Mouse (Mus musculus) c-Kit-negative CD71-positive TER-119-positive erythroid progenitor cells, embryonic 14.5 days (primary cell): ENCODE data around the gene Eef2.
"Not testable (repeated sequence)": the region's sequence is repeated elsewhere in the genome, so short reads cannot be mapped to it uniquely, and the experiment has no call there.

Experiments
- DNase-seq: peaks from one replicate; pipeline ENCODE4 v3.0.0-alpha.2; 2013; ENCODE audit warnings: low read depth, low spot score

Eef2 gene

DNA sequence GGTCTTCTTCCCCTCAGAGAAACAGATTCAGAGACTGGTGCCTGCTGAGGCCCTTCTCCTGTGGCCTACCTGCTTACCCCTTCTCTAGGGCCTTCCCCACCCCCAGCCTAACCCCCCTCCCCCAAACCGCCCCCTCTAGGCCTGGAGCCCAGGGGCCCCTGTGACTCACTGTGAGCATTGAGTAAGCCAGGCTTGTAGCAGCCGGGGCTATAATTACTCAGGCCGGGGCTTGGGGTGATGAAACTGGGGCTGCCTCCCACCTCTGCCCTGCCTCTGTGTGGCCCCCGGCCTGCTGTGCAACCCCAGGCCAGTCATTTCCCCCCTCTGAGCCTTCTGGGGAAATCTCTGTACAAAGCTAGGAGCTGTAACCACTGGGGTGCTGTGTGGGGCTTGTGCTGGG, 30.1 kb upstream of the Eef2 start:
- no peak for DNase-seq

DNA sequence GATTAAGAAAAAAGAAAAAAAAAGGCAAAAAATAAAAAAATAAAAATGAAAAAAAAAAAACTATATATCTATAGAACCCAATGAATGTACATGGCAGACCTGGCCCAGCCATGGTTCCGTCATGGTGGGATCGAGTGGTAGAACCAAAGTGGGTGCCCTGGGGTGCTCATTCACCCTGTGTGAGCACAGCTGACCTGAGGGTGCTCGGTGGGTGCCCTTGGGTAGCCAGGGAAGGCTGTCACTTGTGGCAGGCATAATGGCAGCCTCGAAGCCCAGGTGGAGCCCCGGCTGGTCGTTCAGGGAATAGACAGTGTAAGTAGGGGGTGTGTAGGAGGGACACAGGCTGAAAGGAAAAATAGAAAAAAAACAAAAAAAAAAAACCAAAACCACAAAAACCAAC, 25.2 kb upstream of the Eef2 start:
- no peak for DNase-seq

DNA sequence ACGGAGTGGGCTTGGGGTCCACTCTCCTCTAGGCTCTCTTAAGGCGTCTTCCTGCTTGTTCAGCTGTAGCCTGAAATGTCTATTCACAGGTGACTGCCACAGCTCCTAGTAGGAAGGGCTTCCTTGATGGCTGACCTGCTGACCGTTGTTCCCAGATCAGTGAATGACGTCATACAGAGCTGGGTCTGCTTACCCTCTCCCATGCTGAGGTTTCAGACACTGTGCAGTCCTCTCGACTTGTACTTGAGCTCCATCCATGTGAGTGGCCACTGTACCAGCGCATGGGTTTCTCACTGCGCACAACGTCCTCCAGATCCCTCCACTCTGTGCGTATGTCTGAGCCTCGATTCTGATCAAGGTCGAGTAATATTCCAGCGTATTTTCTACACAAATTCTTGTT, 23.8 kb upstream of the Eef2 start:
- no peak for DNase-seq

DNA sequence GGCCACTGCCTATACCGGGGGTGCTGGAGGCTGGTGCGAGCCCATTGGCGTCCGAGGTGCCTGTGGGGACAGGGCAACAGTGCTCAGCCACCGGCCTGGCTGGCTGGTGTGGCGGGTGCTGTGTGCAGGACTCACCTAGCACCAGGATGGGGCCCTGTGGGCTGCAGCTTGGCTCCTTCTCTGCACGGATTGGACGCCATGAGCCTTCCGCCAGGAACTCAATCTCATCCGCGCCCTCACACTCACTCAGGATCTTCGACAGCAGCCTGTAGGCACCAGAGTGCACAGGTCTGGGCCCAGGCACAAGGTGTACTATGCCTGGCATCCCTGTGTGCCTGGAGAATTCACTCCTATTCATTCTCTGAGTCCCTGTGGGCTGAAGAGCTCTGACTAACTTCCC, 22.1 kb upstream of the Eef2 start:
- no peak for DNase-seq

DNA sequence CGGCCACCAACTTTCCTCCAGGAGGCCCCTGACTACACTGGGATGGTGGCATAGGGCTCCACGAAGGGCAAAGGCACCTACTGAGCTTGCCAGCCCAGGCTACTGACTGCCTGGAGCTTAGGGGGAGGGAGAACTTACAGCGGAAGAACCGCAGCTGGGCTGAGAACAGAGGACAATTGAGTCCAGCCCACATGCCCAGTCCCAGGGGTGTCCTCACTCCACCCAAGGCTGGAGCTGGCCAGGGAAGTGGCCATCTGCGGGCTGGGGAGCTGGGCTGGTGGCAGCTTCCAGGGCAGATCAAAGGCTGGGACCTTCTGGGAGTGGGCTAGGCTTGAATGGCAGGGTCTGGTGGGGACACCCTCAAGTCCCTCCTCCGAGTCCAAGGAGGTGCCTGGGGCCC, 21.7 kb upstream of the Eef2 start:
- DNase-seq, result no peak

DNA sequence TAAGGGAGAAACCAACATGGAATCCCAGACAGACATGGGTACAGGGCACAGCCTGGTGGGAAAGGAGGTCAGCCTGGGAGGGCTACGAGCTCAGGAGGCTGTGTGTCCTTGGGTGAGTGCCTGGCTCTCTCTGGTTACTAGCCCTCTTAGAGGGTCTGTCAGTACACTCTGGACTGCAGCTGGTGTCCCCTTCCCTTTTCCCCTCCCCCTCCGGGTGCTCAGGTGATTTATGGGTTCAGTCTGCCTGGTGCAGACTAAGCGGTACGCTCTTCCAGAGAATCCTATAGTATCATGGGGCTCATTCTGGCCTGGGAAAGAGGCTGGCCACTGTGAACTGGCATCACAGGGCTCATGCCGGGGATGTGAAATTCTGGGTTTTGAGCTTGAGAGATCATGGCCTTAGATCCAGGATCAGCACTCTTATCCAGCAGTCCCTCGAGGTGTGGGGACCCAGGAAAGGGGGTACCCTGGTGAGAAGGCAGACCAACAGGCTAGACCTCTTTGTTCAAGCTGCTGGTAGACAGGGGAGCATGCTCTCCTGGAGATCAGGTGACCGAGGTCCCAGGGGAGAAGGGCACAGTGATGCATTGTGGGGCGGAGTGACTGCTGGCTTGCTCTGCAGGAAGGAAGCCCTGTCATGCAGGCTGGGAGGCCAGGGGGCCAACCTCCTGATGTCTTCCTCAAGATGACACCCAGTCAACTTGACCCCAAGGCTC, 14.7 kb upstream of the Eef2 start:
- DNase-seq, result no peak

DNA sequence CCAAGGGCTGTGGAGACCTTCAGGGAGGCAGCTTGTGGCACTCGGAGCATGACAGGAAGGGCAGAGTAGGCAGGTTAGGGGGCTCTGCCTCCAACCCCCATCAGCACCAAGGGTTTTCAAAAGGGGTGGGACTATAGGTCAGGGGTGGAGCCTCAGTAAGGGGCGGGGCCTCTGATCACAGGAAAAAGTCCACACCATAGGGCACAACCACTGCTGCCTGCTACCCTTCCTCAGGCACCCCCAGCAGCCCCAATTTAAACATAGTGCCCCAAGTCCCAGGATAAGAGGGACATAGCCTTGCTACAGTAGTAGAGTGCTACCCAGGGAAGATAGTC, 14.1 kb upstream of the Eef2 start:
- no peak for DNase-seq

DNA sequence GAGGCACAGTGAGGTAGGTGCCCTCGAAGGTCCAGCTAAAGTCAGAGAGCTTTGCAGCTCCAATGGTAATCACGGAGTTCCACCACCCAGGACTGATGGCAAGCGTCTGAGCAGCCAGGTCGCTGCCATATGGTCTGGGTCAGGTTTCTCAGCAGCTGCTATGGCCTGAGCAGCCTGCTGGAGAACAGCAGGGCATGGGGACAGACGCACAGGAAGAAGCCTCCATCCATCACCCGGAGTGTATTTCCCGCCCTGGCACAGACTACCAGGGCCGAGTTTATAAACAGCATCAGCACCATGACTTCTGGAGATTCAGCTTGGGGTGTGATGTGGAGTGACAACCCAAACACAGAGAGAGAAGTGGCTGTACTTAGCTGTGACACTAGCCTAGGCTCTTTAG, 11.3 kb upstream of the Eef2 start:
- no peak for DNase-seq

DNA sequence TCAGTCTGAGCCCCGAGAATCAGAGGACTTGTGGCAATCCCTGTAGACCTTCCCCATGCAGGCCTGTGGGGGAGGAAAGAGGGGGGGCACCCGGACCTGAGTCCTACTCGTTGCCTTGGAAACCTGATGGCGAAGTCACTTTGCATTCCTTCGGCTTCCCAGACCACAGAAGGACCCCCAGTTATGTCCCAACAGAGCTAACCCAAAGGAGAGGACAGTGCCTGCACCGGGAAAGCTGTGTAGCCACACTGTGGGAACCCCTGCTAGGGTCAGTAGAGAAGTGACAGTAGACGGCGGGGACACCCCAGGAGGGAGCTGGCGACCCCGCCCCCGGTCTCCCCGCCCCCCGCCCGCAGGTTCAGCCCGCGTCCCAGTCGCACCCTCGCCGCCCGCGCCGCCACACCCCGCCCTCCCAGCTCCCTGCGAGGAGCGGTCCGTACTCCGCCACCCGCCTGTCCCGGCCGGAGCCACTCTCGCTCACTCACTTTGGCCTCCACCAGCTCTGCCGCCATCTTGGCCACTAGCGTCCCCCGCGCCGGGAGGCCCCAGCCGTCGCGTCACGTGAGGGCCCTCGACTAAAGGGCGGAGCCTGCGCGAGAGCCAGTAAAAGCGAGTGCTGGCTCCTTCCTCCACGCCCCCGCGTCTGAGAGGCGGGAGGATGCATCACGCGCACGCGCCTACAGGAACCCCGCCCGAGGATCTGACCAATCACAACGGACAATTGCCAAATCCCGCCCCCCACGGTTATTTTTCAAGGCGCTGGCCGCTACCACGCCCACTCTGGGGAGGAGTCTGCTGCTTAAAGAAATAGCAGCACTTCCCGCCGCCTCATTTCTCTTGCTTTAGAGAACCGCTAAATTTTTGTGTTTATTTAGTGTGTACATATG, 9.0 kb upstream of the Eef2 start, which contains the start of gene Pias4:
Gene Pias4 (minus strand): TSS at position 724 of the 887 bp plus-strand sequence.
- peak; percentile 99 for DNase-seq

DNA sequence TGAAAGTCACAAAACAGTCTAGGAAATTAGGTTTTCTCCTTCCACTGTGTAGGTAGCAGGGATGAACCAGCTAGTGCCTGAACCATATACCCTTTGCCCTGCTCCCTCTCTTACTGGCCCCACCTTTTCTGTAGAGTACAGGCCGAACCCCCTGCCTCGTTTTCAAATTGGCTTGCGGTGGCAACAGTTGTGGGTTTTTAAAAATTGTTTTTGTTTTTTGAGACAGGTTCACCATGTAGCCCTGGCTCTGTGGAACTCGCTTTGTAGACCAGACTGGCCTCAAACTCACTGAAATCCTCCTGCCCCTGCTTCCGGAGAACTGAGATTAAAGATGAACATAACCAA, 8.4 kb upstream of the Eef2 start:
- no peak for DNase-seq

DNA sequence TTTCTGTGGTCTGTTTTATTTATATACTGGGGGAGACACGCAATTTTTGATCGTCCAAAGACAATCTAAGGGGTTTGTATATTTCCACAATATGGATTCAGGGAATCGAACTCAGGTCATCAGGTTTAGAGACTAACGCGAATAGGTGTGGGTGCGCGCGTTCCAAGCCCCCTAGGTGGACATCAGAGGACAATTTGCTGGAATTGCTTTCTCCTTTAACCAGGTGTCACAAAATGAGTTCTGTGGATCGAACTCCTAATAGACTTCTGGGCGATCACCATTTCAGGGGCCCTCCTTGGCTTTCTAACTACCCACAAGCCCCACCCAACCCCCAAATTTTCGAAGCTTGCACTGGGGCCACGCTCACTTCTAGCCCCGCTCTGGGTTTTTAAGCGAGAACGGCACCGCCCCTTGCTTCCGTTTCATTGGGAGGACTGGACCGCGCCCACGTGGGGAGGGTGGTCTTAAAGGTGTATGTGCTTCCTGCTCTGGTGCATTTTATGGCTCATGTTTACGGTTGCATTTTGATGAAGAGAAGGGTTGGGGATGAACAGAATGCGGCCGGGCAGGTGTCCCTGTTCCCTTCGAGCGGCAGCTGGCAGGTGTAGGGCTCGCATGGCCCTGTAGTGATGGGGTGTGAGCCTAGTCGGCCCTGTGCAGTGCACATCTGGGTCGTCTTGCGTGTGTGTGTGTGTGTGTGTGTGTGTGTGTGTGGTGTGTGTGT, 7.7 kb upstream of the Eef2 start:
- DNase-seq, result peak; percentile 69

DNA sequence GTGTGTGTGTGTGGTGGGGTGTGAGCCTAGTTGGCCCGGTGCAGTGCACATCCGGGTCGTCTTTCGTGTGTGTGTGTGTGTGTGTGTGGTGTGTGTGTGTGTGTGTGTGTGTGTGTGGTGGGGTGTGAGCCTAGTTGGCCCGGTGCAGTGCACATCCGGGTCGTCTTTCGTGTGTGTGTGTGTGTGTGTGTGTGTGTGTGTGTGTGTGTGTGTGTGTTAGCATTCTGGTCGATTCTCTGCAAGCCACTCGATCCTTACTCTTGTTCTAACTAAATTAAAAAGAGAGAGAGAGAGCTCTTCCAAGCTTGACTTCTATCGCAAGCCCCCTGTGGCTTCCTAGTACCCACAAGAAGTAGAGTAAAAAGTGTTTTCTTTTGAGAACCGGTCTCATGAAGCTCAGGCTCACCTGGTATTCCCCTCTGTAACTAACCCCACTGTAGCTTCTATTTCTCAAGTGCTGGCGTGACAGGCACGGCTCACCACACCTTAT, 7.0 kb upstream of the Eef2 start:
- DNase-seq, result not testable (repeated sequence)

DNA sequence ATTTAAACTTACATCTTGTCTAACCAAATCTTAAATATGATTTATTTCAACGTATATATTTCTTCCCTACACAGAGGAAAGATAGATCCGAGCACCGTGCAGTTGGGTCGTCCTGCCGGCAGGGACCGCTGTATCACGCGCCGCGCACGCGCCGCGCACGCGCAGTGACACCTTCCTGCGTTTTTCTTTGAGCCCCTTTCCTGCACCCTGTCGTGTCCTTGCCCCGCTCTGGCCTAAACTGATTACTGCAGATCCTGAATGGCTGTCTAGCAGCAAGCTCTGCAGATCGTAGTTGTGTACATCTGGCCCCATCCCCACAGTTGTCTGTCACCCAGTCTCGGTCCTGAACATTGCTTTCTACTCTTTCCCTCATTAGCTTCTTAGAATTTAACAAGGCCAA, 3.3 kb upstream of the Eef2 start:
- peak; percentile 64 for DNase-seq

DNA sequence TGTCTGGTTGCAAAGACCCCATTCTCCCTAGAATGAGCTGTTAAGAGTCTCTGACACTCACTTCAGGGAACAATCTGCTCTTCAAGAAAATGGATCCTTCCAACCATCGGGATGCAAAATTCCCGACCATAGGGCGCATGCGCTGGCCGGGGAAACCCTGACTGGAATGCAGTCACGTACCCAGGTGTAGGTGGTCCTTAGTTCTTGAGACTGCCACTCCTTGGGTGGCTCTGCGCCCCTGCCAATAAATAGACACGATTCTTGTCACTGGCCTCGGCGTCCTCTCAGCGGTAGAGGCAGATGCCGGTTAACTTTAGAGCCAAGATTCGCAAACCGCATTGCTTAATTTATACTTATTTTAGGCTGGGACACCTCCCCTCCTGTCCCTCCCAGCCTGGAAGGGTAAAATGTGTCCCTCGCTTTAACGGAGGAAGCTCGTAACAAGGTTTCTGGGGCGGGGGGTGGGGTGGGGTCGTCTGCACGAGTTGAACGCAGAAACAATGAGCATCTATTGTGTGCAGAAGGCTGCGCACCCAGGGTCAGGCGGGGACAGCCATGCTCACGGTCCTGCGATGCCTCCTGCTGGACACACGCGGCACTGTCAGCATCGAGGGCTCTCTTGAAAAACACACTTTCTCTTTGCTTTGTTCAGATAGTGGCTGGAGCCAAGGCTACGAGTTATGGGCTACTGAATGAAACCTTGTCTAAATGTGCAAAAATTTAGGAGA, 1.6 kb upstream of the Eef2 start:
- peak; percentile 69 for DNase-seq

DNA sequence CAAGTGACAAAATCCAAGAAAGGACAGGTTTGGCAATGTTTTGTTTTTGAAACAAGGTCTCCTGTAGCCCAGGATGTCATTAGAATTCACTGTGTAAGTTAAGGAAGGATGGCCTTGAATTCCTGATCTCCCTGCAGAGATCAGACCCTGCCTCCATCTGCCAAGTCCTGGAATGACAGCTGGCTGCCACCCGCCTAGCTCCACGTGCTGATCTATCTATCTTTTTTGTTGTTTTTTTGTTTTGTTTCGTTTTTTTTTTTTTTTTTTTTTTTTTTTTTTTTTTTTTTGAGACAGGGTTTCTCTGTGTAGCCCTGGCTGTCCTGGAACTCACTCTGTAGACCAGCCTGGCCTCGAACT, 1.1 kb upstream of the Eef2 start:
- DNase-seq, result not testable (repeated sequence)

DNA sequence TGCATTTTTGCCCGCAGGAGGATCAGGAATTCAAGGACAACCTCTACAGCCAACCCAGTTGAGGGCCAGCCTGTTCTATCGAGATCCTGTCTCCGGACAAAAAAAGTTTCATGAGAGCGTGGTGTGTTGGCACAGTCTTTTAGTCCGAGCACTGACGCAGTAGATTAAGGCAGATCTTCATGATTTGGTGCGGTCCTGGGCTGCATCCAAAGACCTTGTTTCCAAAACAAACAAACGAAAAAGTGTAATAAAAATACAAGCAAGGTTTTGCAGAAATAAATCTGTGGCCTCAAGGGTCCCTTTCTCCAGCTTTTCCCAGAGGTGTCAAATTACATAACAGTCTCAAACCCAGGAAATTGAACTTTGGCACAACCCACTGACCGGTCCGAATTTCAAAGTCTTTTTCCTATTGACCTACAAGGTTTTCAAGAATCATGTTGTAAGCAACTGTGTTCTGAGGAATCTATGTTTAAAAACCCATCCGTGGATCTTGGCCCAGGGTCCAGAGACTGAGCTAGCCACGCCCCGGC, 430 bp upstream of the Eef2 start:
- no peak for DNase-seq

DNA sequence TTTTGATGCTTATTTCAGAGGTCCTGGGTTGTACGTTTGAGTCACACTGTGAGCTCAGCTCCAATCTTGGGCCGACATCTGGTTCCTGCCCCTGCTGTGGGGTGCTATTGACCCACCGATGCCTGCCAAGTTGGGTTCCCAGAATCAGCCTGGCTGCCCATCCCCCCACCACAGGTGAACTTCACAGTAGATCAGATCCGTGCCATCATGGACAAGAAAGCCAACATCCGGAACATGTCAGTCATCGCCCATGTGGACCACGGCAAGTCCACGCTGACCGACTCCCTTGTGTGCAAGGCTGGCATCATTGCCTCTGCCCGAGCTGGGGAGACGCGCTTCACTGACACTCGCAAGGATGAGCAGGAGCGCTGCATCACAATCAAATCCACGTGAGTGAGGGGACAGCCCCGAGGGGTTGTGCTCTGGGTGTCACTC, 1.1 kb downstream of the Eef2 start:
- DNase-seq, result no peak

DNA sequence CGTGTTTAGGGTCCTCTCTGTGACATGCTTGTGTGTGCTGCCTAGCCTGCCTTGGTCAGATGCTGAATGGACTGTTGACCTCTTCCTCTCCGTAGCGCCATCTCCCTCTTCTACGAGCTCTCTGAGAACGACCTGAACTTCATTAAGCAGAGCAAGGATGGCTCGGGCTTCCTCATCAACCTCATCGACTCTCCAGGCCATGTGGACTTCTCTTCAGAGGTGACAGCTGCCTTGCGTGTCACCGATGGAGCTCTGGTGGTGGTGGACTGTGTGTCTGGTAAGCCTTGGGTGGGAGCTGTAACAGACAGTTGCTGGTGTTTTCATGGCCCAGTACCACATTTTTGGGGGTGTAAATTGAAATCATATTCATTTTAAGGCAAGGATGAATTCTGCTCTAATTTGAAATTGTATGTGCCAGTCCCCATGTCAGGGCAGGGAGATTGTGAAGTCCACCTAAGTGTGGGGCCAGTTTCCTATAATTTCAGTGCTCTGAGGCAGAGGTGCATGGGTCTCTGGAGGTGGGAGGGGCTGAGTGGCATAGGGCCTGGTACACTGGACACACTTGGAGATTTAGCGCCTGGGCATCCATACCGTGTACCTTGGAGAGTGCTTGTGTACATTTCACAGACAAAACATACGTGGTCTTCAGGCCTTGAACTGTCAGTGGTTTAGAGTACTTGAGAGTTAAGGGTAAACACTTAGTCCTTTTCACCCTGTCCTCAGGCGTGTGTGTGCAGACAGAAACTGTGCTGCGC, 1.7 kb downstream of the Eef2 start:
- DNase-seq, result no peak

DNA sequence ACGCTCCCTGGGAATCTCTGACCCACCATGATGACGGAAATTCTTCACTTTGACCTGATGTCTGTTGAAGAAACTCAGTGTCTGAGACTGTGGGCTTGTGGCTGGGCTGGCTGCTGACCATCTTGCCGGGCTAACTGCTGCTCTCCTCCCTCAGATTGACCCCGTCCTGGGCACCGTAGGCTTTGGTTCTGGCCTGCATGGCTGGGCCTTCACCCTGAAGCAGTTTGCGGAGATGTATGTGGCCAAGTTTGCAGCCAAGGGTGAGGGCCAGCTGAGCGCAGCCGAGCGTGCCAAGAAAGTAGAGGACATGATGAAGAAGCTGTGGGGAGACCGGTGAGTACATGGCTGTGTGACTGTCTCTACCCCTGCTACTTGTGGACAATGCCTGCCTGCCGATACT, 2.5 kb downstream of the Eef2 start:
- DNase-seq, result no peak

DNA sequence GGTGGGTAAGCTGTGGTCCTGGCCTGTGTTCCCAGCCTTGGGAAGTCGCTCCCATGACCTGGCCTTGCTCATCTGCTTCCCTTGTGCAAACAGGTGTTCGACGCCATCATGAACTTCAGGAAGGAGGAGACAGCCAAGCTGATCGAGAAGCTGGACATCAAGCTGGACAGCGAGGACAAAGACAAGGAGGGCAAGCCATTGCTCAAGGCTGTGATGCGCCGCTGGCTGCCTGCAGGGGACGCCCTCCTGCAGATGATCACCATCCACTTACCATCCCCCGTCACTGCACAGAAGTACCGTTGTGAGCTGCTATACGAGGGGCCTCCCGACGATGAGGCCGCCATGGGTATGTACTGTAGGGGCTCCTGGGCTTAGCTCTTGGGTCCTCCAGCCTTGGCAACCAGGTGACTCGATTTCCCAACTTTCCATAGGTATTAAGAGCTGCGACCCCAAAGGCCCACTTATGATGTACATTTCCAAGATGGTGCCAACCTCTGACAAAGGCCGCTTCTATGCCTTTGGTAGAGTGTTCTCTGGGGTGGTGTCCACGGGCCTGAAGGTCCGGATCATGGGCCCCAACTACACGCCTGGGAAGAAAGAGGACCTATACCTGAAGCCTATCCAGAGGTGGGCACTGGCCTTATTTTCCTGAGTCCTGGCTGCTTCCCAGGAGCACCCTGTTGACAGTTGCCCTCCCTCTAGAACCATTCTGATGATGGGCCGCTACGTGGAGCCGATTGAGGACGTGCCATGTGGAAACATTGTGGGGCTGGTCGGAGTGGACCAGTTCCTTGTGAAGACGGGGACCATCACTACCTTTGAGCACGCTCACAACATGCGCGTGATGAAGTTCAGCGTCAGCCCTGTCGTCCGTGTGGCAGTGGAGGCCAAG, 3.3 kb downstream of the Eef2 start:
- no peak for DNase-seq
